Mouse (Mus musculus) left cerebral cortex, postnatal 14 days (tissue): ENCODE data around the gene Ubash3b. TPM values are rescaled to one million over a fixed set of nuclear protein-coding genes. Genes with fewer than 3 reads are reported as not detected.

Experiments
- DNase-seq, 2 experiments: peaks; one replicate each; pipeline ENCODE4 v3.0.0; 2021 to 2022; ENCODE audit warnings: low spot score in 2 of 2, mixed read lengths in 1 of 2
- intact Hi-C: fragments of 180-260 bp; cut with DNase I; formaldehyde crosslinking; loops from one replicate; pipeline ENCODE4 v1.15.1; 2025
- total RNA-seq, 2 experiments: library from RNA; stranded (reverse); gene quantifications; 2 replicates each; pipeline ENCODE4 v1.2.3; 2021

Ubash3b gene
- total RNA-seq, 2 experiments from 2014 or later = 26.6 to 28.1 TPM

DNA sequence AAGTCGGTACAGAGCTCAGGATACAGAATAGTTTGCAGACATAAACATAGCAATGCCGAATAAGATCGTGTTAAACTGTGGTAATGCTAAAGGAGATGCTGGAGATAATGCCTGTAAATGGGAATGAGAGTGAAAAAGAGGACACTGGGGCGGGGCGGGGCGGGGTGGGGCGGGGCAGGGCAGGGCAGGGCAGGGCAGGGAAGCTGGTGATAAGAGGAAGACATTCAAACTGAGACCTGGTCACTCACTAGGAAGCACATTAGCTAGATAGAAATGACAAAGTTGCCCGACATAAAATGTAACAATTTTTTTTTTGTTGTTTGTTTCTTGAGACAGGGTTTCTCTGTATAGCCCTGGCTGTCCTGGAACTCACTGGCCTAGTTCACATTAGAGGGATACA is 10.9 kb upstream of the Ubash3b start:
- intact Hi-C loops = no loop called here
- DNase-seq = no peak

DNA sequence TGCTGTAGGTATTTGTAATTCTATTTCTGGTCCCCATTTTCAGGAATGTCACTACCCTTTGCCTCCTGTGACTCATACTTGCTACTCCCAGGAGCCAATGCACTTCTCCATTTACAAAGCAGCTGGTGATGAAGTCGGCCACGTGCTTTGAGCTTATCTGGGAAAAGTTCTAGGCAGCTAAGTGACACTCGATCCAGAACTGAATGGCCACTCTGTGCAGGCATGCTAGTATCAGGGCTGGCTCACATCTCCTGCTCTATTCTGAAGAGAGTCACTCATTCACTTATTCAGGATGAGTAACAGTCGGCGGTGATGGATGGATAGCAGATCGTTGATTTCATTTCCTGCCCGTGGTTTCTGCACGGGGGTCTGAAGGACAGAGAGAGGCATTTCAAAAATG is 8.5 kb upstream of the Ubash3b start:
- intact Hi-C loops = no loop called here
- DNase-seq = no peak

DNA sequence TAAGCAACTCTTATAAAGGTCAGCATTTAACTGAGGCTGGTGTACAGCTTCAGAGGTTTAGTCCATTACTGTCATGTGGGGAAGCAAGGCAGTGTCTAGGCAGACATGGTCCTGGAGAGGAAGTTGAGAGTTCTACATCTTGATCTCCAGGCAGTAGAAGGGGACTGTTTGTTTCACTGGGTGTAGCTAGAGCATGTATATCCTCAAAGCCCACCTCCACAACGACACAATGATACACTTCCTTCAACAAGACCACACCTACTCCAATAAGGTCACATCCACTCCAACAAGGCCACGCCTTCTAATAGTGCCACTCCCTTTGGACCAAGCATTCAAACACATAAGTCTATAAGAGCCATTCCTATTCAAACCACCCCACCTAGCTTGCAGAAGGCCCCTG is 7.2 kb upstream of the Ubash3b start:
- intact Hi-C loops = no loop called here
- no peak for DNase-seq

DNA sequence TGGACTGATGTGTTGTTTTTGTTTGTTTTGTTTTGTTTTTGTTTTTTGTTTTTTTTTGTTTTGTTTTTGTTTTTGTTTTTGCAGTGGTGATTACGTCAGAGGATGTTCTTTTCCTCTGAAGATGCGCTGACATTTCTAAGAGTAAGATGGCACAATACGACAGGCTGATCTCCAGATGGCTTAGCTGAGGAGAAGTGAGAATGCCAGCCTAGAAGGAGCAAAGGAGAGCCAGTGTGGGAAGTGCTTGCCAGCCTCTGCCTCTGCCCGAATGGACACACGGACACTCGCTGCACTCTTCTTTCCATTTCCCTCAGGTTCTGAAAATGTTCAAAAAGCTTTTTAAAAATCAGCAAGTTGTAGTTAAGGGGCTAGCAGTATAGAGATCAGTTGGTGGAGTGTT is 6.7 kb upstream of the Ubash3b start:
- intact Hi-C loops = no loop called here
- DNase-seq = no peak

DNA sequence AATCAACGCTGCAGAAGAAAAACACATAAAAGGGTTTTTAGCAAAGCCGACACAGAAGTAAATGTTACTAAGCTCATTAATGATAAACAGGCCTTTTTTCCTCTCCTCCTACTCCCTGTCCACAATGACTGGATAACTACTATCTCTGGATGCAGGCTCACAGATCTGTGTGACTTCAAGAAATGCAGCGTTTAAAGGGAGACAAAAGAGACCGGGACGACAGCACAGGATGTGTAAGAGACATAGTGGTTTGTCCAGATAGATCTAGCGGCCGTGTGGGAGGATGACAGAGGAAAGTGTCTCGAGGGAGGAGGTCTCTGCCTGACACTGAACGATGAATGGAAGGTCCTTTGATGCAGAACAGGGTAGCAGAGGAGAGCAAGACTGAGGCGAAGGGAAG is 5.4 kb upstream of the Ubash3b start:
- no peak for DNase-seq
- intact Hi-C loops = no loop called here

DNA sequence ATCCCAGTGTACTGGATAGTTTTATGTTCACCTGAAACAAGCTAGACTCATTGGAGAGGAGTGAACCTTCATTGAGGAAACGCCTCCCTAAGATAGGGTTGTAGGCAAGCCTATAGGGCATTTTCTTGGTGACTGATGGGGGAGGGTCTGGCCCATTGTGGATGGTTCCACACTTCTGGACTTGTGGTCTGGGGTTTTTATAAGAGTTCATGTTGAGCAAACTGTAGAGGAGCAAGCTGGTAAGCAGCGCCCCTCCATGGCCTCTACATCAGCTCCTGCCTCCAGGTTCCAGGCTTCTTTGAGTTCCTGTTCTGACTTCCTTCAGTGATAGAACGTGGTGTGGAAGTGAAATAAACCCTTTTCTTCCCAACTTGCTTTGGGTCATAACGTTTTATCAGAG is 866 bp upstream of the Ubash3b start:
- intact Hi-C loops = no loop called here
- no peak for DNase-seq

DNA sequence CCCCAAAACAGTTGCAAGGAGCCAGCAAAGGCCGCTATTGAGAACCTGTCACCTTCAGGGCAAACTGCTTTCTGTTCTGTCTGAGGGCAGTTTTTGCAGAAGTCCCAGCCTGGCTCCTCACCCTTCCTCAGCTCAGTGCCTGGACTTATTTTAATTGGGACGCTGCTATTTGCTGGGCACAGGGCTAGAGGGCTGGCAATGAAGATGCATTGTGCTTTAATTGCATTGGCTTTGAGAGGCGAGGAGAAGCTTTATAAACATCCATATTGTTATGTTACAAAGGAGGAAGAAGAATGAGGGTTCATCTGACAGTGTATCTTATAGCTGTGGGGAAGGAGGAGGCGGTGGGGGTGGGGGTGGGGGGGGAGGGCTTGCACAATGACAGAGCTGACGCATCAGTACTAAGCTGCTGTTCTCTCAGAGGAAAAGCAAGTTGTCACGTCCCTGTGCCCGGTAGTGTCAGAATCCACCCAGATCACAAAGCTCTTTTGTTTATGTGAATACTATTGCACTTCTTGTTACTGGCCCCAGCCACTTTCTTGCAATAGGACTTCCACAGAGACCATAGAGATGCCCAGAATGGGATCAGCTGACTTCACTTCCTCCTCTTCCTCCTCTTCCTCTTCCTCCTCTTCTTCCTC is 841 bp downstream of the Ubash3b start:
- no peak for DNase-seq
- intact Hi-C loops = no loop called here

DNA sequence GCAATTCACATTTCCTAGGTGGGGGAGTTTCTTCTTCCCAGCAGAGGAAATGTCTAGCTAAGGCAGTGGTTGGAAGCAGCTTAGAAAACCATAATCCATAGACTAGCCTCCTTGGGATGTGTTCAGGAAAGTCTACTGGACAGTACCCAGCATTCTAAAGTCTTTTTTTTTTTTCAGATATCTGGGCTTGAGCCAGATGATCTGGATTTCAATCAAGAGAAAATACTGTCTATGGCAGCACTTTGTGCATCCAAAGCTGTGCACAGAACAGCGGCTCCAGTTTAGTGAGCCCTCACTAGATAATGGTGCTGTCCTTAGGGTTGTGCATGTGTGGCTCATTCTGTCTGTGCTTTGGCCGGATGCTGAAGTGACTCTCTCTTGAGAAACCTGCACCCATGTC is 2.3 kb downstream of the Ubash3b start:
- intact Hi-C loops = loop anchor here (10.0 kb wide), 1 partner anchor 114 kb away; no protein-coding TSS in a partner anchor
- no peak for DNase-seq

DNA sequence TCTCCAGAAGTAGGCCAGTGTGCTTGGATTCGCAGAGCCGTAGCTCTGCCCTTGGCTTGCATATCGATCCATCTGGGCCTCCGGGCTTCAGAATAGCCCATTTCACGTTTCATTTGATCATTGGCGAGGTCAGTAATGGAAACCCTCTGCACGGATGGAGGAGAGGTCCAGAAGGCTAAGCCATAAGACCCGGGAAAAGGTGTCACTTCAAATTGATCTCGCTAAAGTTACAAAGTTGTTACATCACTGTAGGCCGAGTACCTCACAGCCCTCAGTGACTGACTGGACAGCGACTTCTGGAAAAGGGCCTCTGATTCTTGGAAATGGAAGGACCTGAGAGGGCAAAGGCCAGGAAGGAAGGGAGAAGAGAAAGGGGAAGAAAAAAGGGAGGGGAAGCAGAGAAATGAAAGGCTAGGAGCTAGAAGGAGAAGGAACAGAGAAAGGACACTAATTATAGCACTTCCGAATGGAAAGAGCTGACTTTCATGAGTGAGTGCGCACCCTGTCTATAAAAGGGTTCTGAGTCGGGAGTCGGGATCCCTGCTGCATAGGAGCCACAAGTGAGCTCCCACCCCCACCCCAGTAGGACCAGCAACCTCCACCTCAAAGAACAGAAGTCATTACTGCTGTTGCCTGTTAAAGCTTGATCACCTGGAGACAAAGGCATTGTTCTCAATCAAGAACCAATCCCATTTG is 3.5 kb downstream of the Ubash3b start:
- no peak for DNase-seq
- intact Hi-C loops = loop anchor here (10.0 kb wide), 1 partner anchor 113 kb away; no protein-coding TSS in a partner anchor

DNA sequence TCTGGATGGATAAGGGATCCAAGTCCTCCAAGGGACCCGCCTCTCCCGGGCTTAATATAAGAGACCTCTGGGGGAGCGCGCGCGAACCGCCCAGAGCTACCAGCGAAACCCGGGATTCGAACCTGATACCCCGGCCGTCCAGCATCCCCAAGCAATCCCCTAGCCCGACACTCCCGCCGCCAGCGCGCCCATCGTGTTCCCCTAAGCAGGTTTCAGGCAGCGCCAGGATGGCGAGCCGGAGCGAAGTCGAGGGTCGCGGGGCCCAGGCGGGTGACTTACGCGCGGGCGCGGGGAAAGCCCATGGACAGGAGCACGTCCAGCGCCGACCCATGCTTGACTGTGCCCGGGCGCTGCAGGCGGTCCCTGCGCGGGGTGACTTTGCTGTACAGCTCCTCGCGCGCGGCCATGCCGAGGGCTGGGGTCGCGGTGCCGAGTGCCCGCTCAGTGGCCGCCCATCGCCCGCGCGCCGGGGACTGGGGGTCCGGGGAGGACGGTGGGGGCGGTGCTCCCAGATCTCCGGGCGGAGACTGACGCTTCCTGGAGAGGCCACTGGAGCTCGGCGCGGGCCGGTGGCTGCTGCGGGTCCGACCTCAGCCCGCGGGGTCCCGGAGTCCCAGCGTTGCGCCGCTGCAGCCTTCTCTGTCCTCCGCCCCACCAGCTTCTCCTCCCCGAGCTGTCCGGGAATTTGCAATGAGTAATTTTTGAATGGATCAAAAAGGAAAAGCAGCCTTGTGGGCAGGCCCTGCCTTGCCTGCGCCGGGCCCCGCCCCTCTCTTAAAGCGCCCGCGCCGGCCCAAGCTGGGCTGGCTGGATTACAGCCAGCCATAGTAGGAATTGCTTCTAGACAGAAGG is 4.3 kb downstream of the Ubash3b start:
- peak; percentile 72 to 80 for DNase-seq
- intact Hi-C loops = loop anchor here (10.0 kb wide), 1 partner anchor 112 kb away; no protein-coding TSS in a partner anchor

DNA sequence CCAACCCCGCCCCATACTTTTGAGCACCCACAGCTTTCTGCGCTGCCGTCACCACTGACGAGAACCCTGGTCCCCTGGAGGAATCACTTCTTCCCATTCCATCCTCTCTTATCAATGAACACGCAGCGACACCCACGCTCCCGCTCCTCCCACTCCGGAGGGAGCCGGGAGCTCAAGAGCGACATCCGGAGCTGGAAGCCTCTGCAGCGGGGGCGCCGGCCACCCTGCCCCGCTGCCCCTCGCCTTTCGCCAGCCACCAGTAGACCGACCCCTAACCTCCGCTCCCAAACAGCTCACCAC is 4.8 kb downstream of the Ubash3b start:
- intact Hi-C loops = loop anchor here (10.0 kb wide), 1 partner anchor 112 kb away; no protein-coding TSS in a partner anchor
- DNase-seq = peak in 1 of 2 experiments; percentile 37

DNA sequence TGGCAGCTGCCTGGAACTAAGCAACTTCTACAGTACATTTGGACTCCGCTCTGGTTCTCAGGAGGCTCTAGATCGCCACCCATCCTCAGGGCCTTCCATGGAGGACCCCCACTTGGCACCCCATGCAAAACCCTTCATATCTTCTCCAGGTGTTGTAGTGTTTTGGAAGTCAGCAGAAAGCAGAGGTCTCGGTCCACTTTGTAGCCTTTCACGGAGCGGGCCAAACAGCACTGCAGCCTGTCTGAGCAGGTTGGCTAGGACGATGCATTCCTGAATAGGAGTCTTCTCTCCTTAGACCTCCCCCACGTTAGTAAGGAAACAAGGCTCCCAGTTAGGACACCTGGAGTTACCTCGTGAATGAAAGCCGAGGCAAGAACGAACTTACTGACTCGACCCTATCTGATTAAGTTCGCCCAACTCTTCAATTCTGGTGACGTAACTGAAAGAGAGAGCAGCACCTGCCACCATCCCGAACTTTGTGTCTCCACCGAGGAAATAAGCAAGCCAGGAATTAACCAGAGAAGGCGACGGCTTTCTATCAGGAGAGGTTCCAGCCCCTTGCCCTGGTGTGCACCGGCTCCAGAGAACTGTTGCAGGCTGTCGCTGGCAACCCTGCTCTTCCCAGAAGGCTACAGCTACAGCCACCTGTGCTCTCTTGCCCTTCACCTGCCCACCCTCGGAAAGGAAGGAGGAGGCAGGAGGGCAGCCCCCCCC is 5.3 kb downstream of the Ubash3b start:
- DNase-seq = no peak
- intact Hi-C loops = loop anchor here (10.0 kb wide), 1 partner anchor 111 kb away; no protein-coding TSS in a partner anchor

DNA sequence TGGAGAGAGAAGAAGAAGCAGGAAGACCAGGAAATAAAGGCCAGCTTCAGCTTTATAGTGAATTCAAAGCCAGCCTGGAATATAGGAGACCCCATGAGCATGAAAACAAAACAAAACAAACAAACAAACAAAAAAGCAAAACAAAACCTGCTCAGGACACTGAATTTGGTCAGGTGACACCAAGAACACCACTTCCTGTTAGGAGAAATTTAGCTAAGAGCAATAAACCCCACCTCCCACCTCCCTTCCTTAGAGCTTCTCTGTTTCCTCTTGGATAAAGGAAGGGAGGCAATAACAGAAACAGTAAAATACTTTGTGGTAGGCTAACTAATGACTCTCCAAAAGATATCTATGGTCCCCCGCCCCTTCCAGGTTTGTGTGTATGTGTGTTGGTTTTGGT is 7.5 kb downstream of the Ubash3b start:
- no peak for DNase-seq
- intact Hi-C loops = loop anchor here (10.0 kb wide), 1 partner anchor 109 kb away; no protein-coding TSS in a partner anchor

DNA sequence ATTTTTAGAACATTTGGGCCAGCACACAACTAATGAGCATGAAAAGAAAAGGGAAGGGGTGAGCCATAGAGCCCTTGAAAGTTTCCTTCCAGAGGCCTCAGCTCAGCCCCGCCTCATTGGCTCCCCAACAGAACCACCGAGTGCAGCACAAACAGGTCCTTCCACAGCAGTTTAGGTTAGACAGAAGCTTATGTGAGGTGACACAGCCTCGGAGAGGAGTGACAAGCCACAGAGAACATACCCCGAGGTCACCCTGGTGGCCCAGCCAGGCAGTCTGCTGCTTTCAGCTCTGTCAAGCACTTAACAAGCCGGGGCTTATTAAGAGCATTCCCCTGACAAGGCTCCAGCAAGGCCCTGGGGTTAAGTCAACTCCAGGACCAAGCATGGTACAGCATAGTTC is 8.4 kb downstream of the Ubash3b start:
- intact Hi-C loops = loop anchor here (10.0 kb wide), 1 partner anchor 108 kb away; no protein-coding TSS in a partner anchor
- no peak for DNase-seq

DNA sequence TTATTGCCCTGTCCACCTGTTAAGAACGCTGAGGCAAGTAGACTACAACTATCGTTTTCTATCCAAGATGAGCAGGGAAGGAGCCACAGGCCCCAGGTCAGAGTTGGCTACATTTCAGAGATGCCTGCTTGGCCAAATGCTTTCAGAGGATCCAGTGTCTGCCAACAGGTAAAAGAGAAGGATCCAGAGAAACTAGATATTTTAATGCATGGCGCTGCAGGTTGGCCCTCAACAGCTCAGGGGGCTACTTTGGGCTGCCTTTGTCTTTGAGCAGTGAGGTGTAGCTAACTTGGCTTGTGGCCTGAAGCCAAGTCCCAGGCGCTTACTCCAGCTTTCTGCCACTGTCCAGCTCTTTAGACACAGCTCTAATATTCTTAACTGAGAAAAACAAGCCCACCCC is 10.0 kb downstream of the Ubash3b start:
- intact Hi-C loops = loop anchor here (10.0 kb wide), 1 partner anchor 107 kb away; no protein-coding TSS in a partner anchor
- DNase-seq = no peak

DNA sequence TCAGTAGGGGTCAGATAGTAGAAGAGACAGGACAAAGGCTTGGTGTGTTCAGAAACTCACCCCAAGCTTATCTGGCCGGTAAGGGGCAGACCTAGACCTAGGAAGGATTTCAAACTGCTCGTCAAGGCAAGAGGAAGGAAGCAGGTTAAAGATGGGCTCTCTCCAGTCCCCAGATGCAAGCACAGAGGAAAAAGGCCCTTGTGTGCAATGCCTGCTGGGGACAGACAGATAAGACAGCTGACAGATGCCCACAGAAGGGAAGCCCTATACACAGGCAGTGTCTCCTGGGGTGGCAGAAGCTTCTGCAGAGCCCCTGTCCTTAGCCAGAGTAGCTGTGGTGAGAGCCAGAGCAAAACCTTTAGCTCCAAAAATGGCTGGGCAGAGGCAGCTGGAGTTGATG is 11.6 kb downstream of the Ubash3b start:
- intact Hi-C loops = loop anchor here (10.0 kb wide), 1 partner anchor 105 kb away; no protein-coding TSS in a partner anchor
- no peak for DNase-seq

DNA sequence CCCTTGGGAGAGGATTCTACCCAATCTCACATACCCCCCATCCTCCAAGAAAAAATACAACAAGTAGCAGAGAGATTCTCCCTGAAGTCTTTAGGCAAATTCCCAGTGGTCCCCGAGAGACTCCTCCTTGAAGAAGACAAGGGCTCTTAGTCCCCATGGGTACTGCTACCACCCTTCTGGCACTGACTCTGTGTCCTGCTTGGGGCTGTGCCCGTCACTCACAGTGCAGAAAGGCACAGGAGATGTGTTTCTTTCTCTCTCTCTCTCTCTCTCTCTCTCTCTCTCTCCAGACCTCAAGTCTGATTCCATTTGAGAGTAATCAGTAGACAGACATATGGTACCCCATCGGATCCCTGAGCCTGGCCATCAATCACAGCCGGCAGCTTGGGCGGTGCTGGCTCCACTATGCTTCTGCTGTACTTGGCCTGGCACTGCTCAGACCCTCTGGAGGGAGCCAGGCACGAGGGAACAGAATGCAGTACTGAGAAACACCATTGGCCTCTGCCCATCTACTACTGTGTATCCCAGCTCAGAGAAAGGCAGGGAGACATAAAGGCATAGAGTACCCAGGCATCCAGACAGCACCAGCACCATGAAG is 12.3 kb downstream of the Ubash3b start:
- intact Hi-C loops = no loop called here
- no peak for DNase-seq

DNA sequence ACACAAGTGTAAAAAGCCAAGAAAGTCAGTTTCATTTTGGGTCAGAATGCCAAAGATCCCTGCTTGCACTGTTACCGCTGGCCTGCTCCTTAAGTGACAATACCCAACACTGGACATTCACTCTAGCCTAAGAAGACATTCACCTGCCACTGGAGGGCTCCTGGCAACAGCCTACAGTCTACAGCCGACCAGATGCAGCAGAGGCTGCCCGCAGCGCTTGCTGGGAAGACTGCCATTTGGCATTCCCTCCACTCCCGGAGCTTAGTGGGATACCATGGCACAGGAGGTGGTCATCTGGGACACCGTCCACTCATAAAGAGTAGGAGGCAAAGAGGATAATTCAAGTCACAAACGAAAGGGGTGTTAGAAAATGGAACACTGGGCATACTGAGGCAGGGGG is 12.9 kb downstream of the Ubash3b start:
- intact Hi-C loops = no loop called here
- DNase-seq = peak in 1 of 2 experiments; percentile 27

DNA sequence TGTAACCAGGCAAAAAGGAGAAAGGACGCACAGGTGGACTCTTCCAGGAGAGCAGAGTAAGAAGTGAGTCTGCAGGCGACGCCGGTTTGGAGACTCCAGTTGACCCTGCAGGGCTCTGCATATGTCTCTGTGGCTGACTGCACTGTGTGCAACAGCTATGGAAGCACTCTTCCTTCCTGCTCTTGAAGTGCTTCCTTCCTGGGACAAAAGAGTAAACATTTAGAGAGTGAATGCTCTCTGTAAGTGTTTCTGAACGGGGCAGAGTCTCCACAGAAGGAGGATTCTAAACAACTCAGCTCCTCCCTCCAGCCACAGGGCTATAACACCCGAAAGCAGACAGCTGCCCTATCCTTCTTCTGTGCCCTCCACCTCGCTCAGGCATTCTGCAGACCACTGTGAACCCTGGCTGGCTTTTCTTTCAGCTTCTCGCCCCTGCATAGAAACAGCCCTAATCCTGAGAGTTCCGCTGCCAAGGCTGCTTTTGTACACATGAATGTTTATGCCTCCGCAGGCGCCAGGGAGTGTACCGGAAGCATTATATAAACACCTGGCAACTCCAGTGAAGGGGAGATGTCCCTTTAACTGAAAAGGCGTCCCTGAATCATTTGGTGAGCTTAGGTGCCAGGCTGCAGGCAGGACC is 14.2 kb downstream of the Ubash3b start:
- DNase-seq = no peak
- intact Hi-C loops = no loop called here
